Mouse (Mus musculus): ENCODE measurements around the gene Kat2a. TPM values are rescaled to one million over a fixed set of nuclear protein-coding genes. Genes with fewer than 3 reads are reported as not detected.
A peak's percentile ranks its signal among the peaks of the same experiment; 100 is the strongest.

Kat2a gene
- total RNA-seq, 2 experiments from 2014 or later, result 11.9 to 12.1 TPM

DNA sequence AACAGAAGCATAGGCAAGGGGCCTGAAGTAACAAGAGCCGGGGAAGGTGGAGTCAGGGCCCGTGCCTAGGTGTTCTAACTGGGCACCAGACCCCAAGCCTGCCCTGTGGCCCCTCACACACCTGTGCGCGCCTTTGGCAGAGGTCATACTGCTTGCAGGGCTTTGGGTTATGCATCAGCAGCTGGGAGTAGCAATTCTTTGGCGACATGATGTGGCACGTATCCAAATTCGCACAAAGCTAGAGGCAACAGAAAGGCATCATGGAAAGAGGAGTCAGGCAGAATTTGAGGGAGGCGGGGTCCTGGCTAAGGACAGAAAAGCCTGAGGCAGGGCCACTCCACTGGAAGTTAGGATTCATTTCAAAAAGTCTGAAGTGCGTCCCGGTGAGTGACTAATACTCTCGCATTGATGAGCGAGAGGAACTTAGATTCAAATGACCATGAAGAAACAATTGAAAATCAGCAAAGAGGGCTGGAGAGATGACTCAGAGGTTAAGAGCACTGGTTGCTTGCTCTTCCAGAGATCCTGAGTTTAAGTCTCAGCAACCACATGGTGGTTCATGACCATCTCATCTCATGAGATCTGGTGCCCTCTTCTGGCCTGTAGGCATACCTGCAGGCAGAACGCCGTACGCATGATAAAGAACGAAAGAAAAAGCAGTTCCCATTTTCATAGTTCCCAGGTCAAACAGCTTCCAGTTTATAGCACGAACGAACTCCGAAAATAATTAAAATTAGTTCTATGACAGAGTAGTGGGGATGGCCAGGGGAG is 10.0 kb downstream of the Kat2a start:
- peak overlapping the region; percentile 58 for H3K4me3 ChIP-seq
- H3K27ac ChIP-seq, result peak overlapping the region; percentile 29; the same call in 1 of the 2 replicates
- intact Hi-C loops (cut with DNase I), result loop anchor here (1.0 to 2.0 kb wide), 2 partner anchors 75 to 132 kb away; no protein-coding TSS in a partner anchor

GRCm38 (mm10) chr11:100701301-100701700 is 11.0 kb downstream of the Kat2a start:
- intact Hi-C loops (cut with DNase I), result no loop called here
- H3K4me3 ChIP-seq, result peak overlapping the region; percentile 60
- TF ChIP-seq CTCF (IDR thresholded peaks at IDR 0.05), result no peak
- H3K27ac ChIP-seq, result no peak overlapping the region
- DNase-seq, result peak; percentile 79

More for the DNA sequence above, 10.0 kb downstream of the Kat2a start:
- DNase-seq, result peak; percentile 67
- TF ChIP-seq CTCF (IDR thresholded peaks at IDR 0.05), result peak; percentile 97

- H3K27ac ChIP-seq, result no peak overlapping the region
- intact Hi-C loops (cut with DNase I), result no loop called here
- peak overlapping the region; percentile 60; the same call in 1 of the 2 replicates for H3K4me3 ChIP-seq
- DNase-seq, result no peak
- no peak for TF ChIP-seq CTCF (IDR thresholded peaks at IDR 0.05)
Observed at GRCm38 (mm10) chr11:100700710-100701109, 11.6 kb downstream of the Kat2a start.

DNA sequence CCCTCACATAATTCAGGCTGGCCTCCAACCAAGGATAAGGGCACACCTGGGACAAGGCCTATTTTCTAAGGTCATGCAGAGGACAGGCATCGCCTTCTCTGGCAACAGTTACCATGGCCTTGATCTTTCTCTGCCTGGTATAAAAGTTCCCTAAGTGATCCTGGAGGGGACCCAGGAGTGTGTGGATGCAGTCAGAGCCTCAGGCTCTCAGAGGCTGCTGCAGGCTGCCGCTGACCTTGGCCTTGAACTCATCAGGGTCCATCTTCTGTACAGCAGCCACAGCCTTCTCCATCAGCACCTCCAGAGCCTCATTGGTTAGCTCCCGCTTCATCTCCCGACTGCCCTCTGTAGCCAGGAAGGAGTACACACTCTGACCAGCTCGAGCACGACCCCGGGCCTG is 14.3 kb downstream of the Kat2a start:
- DNase-seq, result no peak
- intact Hi-C loops (cut with DNase I), result no loop called here
- no peak for TF ChIP-seq CTCF (IDR thresholded peaks at IDR 0.05)
- Histone ChIP-seq H3K27ac (no peak overlapping the region), H3K4me3 (no peak overlapping the region)

- intact Hi-C loops (cut with DNase I), result loop anchor here (1.0 to 2.0 kb wide), 2 partner anchors 68 to 124 kb away; no protein-coding TSS in a partner anchor
- H3K4me3 ChIP-seq, result no peak overlapping the region
- TF ChIP-seq CTCF (IDR thresholded peaks at IDR 0.05), result no peak
Observed at GRCm38 (mm10) chr11:100694926-100695325, 17.3 kb downstream of the Kat2a start.

GRCm38 (mm10) chr11:100693154-100693553 is 19.1 kb downstream of the Kat2a start:
- TF ChIP-seq CTCF (IDR thresholded peaks at IDR 0.05), result no peak
- intact Hi-C loops (cut with DNase I), result no loop called here
- H3K27ac ChIP-seq, result no peak overlapping the region
- H3K4me3 ChIP-seq, result no peak overlapping the region
- no peak for DNase-seq

More at GRCm38 (mm10) chr11:100694926-100695325, 17.3 kb downstream of the Kat2a start:
- peak; percentile 83 for DNase-seq
- H3K27ac ChIP-seq, result no peak overlapping the region

DNA sequence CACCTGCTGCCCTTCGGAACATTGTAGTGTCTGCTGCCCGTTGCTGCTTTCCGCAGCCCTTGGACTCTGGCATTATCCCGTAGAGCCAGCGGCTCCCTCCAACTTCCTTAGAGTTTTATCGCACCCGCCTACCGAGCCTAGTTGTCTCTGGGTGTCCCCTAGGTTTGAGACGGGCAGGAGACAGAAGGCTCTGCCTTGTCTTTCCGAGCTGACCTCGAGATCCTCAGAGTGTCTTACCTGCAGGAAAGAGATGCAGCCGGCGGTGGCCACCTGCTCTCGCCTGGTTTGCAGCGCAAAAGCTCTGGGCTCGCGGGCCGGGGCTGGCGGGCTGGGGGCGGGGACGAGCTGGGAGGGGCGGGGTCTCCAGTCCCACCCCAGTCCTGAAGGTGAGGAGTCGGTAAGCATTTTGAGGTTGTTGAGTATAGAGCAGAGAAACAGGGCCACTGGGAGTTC is 20.1 kb downstream of the Kat2a start, which contains the start of gene Zfp385c:
Zfp385c (minus strand) TSS at position 292 of the 453 bp plus-strand sequence.
- Histone ChIP-seq H3K27ac (no peak within 1 kb of the TSS), H3K4me3 (peak within 1 kb of the TSS; percentile 56)
- no peak for DNase-seq
- intact Hi-C loops (cut with DNase I), result no loop called here
- no peak for TF ChIP-seq CTCF (IDR thresholded peaks at IDR 0.05)

DNA sequence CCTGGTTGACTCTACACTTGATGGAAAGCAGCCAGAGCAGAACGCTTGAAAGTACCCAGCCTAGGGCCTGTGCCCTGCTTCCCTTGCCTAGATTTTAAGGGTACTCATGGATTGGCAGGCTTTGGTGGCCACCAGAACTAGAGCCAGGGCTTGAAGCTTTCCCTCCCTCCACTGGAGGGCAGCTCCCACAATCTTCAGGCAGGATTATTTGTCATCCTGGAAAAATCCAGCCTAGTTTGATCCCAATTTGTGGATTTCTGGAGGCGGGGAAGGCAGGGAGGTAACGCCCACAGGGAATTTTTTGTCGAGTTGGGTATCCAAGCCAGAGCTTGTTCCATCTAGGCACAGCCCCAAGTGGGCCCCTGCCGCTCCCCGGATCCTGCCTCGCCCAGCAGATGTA is 21.9 kb downstream of the Kat2a start:
- intact Hi-C loops (cut with DNase I), result no loop called here
- no peak overlapping the region for H3K4me3 ChIP-seq
- DNase-seq, result no peak
- TF ChIP-seq CTCF (IDR thresholded peaks at IDR 0.05), result peak; percentile 16; the same call in 1 of the 2 replicates
- 0 out of 2 replicates have a peak overlapping the region, but pooled peaks have one; percentile 4 for H3K27ac ChIP-seq

- intact Hi-C loops (cut with DNase I), result no loop called here
- DNase-seq, result no peak
- Histone ChIP-seq H3K4me3 (no peak overlapping the region), H3K27ac (no peak overlapping the region)
- no peak for TF ChIP-seq CTCF (IDR thresholded peaks at IDR 0.05)
Observed at GRCm38 (mm10) chr11:100688443-100688842, 23.8 kb downstream of the Kat2a start.

GRCm38 (mm10) chr11:100687265-100687664 is 25.0 kb downstream of the Kat2a start:
- intact Hi-C loops (cut with DNase I), result no loop called here
- DNase-seq, result no peak
- H3K4me3 ChIP-seq, result no peak overlapping the region
- TF ChIP-seq CTCF (IDR thresholded peaks at IDR 0.05), result no peak
- no peak overlapping the region for H3K27ac ChIP-seq

GRCm38 (mm10) chr11:100685371-100685770 is 26.9 kb downstream of the Kat2a start:
- Histone ChIP-seq H3K27ac (no peak overlapping the region), H3K4me3 (no peak overlapping the region)
- intact Hi-C loops (cut with DNase I), result no loop called here
- TF ChIP-seq CTCF (IDR thresholded peaks at IDR 0.05), result no peak
- DNase-seq, result no peak

- Histone ChIP-seq H3K4me3 (no peak overlapping the region), H3K27ac (no peak overlapping the region)
- no peak for TF ChIP-seq CTCF (IDR thresholded peaks at IDR 0.05)
- no peak for DNase-seq
- intact Hi-C loops (cut with DNase I), result no loop called here
Observed at GRCm38 (mm10) chr11:100684084-100684483, 28.2 kb downstream of the Kat2a start.

GRCm38 (mm10) chr11:100682526-100682925 is 29.7 kb downstream of the Kat2a start:
- DNase-seq, result no peak
- Histone ChIP-seq H3K4me3 (no peak overlapping the region), H3K27ac (no peak overlapping the region)
- intact Hi-C loops (cut with DNase I), result no loop called here
- no peak for TF ChIP-seq CTCF (IDR thresholded peaks at IDR 0.05)

All from gastrocnemius, adult 2 months (tissue).